Comparison of ENCODE assay signal across 8 mouse cellular contexts in genomic region chr12:75307961-75308951, GRCm38 (mm10). TPM values are rescaled to one million over a fixed set of nuclear protein-coding genes. Genes with fewer than 3 reads are reported as not detected.
DNase-seq lines count a peak whose midpoint lies in the region; ATAC-seq and TF ChIP-seq lines count a peak whose summit lies in the region.

TSS of gene Rhoj (plus strand) at chr12:75308322.

- H3K27ac ChIP-seq in left cerebral cortex, adult 2 months = peak within 1 kb of the TSS; percentile 86

- peak within 1 kb of the TSS; percentile 47 for H3K4me3 ChIP-seq in left cerebral cortex, adult 2 months

- no peak for TF ChIP-seq CTCF in left cerebral cortex, adult 2 months (IDR thresholded peaks at IDR 0.05)

- ATAC-seq in inflammation-experienced regulatory T-cells, adult 6 months = peak; percentile 57

- intact Hi-C loops in gastrocnemius, postnatal 36 days (cut with DNase I) = no loop called here
- intact Hi-C loops in left cerebral cortex, adult 2 months (cut with DNase I) = no loop called here

- DNase-seq in adrenal gland, postnatal 14 days = peak; percentile 70
- DNase-seq in embryo, embryonic 11.5 days (ENCODE audit: low read depth, low spot score) = peak; percentile 56
- peak; percentile 69 to 78 for DNase-seq in gastrocnemius, postnatal 36 days
- DNase-seq in left cerebral cortex, adult 2 months (ENCODE audit: extremely low spot score in 1 of 2, low spot score in 2 of 2) = peak; percentile 34 to 41
- DNase-seq in lung, postnatal 4 days = peak; percentile 84 to 90
- peak; percentile 66 to 68 for DNase-seq in right cerebral cortex, postnatal 10 days (ENCODE audit: low spot score in 2 of 2)
- no peak for DNase-seq in T-cell, adult 2 months (ENCODE audit: low spot score)

RNA-seq across cellular contexts. Expression of gene Rhoj, which starts in this region (rescaled TPM):
- total RNA-seq in adrenal gland, postnatal 14 days (2021) = 23.1 and 26.7 TPM in 2 replicates
- 10 to 100 TPM; 13.2 to 17.6 TPM for total RNA-seq in gastrocnemius, postnatal 36 days (2021)
- 1 to 10 TPM in 1 of 3 experiments, under 1 TPM in 1, not detected in 1; 0.30 to 1.0 TPM for polyA plus RNA-seq in inflammation-experienced regulatory T-cells, adult 6 months (2017; shearing (Covaris generic))
- 1 to 10 TPM; 3.7 to 5.5 TPM for total RNA-seq in left cerebral cortex, adult 2 months (2021)
